ENCODE assay signal across 9 mouse cellular contexts in the genomic region with DNA sequence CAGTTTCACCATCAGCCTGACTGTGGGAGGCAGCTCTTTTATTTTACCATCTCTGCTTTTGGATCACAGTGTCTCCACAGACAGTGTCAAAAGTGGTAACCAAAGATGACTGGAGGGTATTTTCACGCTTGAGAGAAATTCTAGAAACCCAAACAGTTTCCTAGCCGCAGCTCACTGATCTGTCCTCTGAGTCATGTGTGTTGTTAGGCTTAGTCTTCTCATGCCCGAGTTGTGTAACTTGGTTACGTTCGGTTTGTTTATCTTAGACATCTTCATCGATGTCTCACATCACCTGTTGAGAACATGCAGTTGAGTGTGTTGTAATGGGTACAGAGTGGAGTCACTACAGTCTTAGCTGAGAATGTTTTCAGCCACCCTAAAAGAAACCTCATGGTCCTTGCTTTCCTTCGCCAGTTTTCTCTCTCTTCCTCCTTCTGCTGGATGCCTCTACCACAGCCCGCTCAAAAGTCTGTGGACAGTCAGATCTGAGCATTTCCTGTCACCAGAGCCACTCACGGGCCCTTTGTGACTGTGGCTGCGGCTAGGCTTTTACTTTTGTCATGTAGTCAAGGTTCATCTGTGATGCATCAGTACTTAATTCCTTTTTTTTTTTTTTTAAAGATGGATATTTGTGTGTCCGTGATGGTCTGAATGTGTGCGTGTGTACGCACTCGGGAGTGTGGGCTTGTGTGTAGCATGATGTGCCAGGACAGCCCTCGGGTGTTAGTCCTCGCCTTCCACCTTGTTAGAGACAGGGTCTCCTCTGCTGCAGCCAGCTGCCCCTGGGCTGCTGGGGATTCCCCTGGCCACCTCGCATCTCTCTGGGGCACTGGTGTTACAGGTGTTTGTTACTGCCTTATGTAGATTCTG. TPM values are rescaled to one million over a fixed set of nuclear protein-coding genes. Genes with fewer than 3 reads are reported as not detected.
DNase-seq lines count a peak whose midpoint lies in the region; ATAC-seq and TF ChIP-seq lines count a peak whose summit lies in the region.
"Had no signal": no experiment of that assay in that cellular context is flagged by ENCODE, and none has a peak within 500 bp of the region (broad histone marks: within the 10 kb centered on the region; RNA-seq: fewer than 3 reads in every experiment).

No protein-coding gene starts in this region.

- DNase-seq in kidney, postnatal 4 days, result no peak
- peak; percentile 31 for DNase-seq in adipocyte (ENCODE audit: low spot score)
- peak; percentile 48 for DNase-seq in lung, postnatal 0 days (ENCODE audit: low spot score)
- no peak for DNase-seq in stomach, postnatal 0 days (ENCODE audit: low spot score)
- DNase-seq in layer of hippocampus, postnatal 25 days (ENCODE audit: extremely low spot score in 1 of 2, low spot score in 1 of 2), result no peak
- no peak for DNase-seq in layer of hippocampus, adult 9-10 months (ENCODE audit: low spot score)
- DNase-seq in adrenal gland, adult 8-10 months, result no peak

- H3K4me3 ChIP-seq in kidney, embryonic 15.5 days (replicated peaks), result no peak overlapping the region
- no peak overlapping the region for H3K4me3 ChIP-seq in lung, postnatal 0 days (ENCODE audit: low read depth, low read length)
- no peak overlapping the region for H3K4me3 ChIP-seq in stomach, postnatal 0 days (ENCODE audit: low read depth, low read length)
- H3K4me3 ChIP-seq: embryonic facial prominence, embryonic 12.5 days had no signal

- 0 out of 2 replicates have a peak, but pooled peaks have one; percentile 37 for TF ChIP-seq EP300 in lung, postnatal 0 days (IDR thresholded peaks at IDR 0.05)
- TF ChIP-seq EP300 in stomach, postnatal 0 days (optimal IDR thresholded peaks at IDR 0.05), result no peak

- peaks cover 36% of the 10 kb centered on the region for H3K4me1 ChIP-seq in kidney, embryonic 15.5 days
- H3K4me1 ChIP-seq in lung, postnatal 0 days (ENCODE audit: insufficient read depth, low read depth, low read length), result peaks cover 13% of the 10 kb centered on the region; the same call in 1 of the 2 replicates
- H3K4me1 ChIP-seq in stomach, postnatal 0 days (replicated peaks; ENCODE audit: control insufficient read depth, insufficient read depth), result no peaks in the 10 kb centered on the region

- H3K4me2 ChIP-seq in kidney, embryonic 15.5 days, result peak overlapping the region; percentile 5; the same call in 1 of the 2 replicates
- H3K4me2 ChIP-seq in lung, postnatal 0 days (replicated peaks; ENCODE audit: low read depth, low read length), result peak overlapping the region; percentile 3; the same call in 1 of the 2 replicates
- no peak overlapping the region for H3K4me2 ChIP-seq in stomach, postnatal 0 days (replicated peaks; ENCODE audit: low read depth)
- H3K4me2 ChIP-seq: embryonic facial prominence, embryonic 12.5 days had no signal

- WGBS in kidney, embryonic 15.5 days, result 73% methylated on average over 17 of the region's 17 CpGs
- 61% methylated on average over 17 of the region's 17 CpGs for WGBS in lung, postnatal 0 days
- 66% methylated on average over 17 of the region's 17 CpGs for WGBS in stomach, postnatal 0 days

- H3K27me3 ChIP-seq in kidney, embryonic 15.5 days, result no peaks in the 10 kb centered on the region
- H3K27me3 ChIP-seq in lung, postnatal 0 days (replicated peaks; ENCODE audit: insufficient read depth, low read length), result no peaks in the 10 kb centered on the region
- H3K27me3 ChIP-seq in stomach, postnatal 0 days (ENCODE audit: control insufficient read depth, insufficient read depth, low read length), result no peaks in the 10 kb centered on the region
- H3K27me3 ChIP-seq: embryonic facial prominence, embryonic 12.5 days had no signal

- peak overlapping the region; percentile 43; the same call in 1 of the 2 replicates for H3K27ac ChIP-seq in kidney, embryonic 15.5 days
- peak overlapping the region; percentile 47; the same call in 1 of the 2 replicates for H3K27ac ChIP-seq in lung, postnatal 0 days (ENCODE audit: low read length)
- H3K27ac ChIP-seq in stomach, postnatal 0 days (replicated peaks), result 0 out of 2 replicates have a peak overlapping the region, but pooled peaks have one; percentile 2
- H3K27ac ChIP-seq: embryonic facial prominence, embryonic 12.5 days had no signal

- H3K9me3 ChIP-seq in kidney, embryonic 15.5 days (replicated peaks), result no peaks in the 10 kb centered on the region
- H3K9me3 ChIP-seq in lung, postnatal 0 days (ENCODE audit: low read length), result no peaks in the 10 kb centered on the region
- H3K9me3 ChIP-seq in stomach, postnatal 0 days (ENCODE audit: control insufficient read depth, low read length), result no peaks in the 10 kb centered on the region
- H3K9me3 ChIP-seq: embryonic facial prominence, embryonic 12.5 days had no signal

- H3K36me3 ChIP-seq in kidney, embryonic 15.5 days, result peaks cover 17% of the 10 kb centered on the region
- peaks cover 5% of the 10 kb centered on the region; the same call in 1 of the 2 replicates for H3K36me3 ChIP-seq in lung, postnatal 0 days (ENCODE audit: insufficient read depth, low read length)
- H3K36me3 ChIP-seq in stomach, postnatal 0 days (ENCODE audit: control insufficient read depth, insufficient read depth, low read length), result no peaks in the 10 kb centered on the region

- TF ChIP-seq CTCF in lung, postnatal 0 days (IDR thresholded peaks at IDR 0.05), result no peak
- TF ChIP-seq CTCF in stomach, postnatal 0 days (IDR thresholded peaks at IDR 0.05; ENCODE audit: low read depth), result no peak

- H3K9ac ChIP-seq in kidney, embryonic 15.5 days, result no peak overlapping the region
- no peak overlapping the region for H3K9ac ChIP-seq in lung, postnatal 0 days (replicated peaks; ENCODE audit: low read depth)
- H3K9ac ChIP-seq in stomach, postnatal 0 days (ENCODE audit: low read length), result no peak overlapping the region
- H3K9ac ChIP-seq: embryonic facial prominence, embryonic 12.5 days had no signal

- no peak for ATAC-seq in kidney, embryonic 15.5 days (replicated peaks; ENCODE audit: low FRiP score)
- ATAC-seq in lung, postnatal 0 days, result no peak
- ATAC-seq in stomach, postnatal 0 days (ENCODE audit: low FRiP score, low TSS enrichment), result no peak

RNA-seq across cellular contexts. Expression of a gene that starts 3.5 kb away (rescaled TPM):
- polyA plus RNA-seq in kidney, embryonic 15.5 days (2015; fragmentation: Nextera tagmentation; extraction: Ambion mirVana), result 24.1 and 25.8 TPM in 2 replicates
- 26.3 and 28.0 TPM in 2 replicates for polyA plus RNA-seq in lung, postnatal 0 days (2015; fragmentation: Nextera tagmentation; extraction: Ambion mirVana)
- polyA plus RNA-seq in stomach, postnatal 0 days (2015; fragmentation: Nextera tagmentation; extraction: Ambion mirVana), result 13.8 and 14.3 TPM in 2 replicates
- total RNA-seq in layer of hippocampus, postnatal 25 days (2021), result 10 to 100 TPM; 51.8 to 60.4 TPM
- total RNA-seq in adrenal gland, adult 8-10 months (2022), result 100 to 1,000 TPM in 3 of 4 experiments, 10 to 100 TPM in 1; 91.7 to 118 (median 106) TPM

RNA-seq across cellular contexts. Expression of a gene that starts 48.1 kb away (rescaled TPM):
- polyA plus RNA-seq in kidney, embryonic 15.5 days (2015; fragmentation: Nextera tagmentation; extraction: Ambion mirVana), result 7.9 and 9.1 TPM in 2 replicates
- 5.7 and 6.9 TPM in 2 replicates for polyA plus RNA-seq in lung, postnatal 0 days (2015; fragmentation: Nextera tagmentation; extraction: Ambion mirVana)
- polyA plus RNA-seq in stomach, postnatal 0 days (2015; fragmentation: Nextera tagmentation; extraction: Ambion mirVana), result 18.4 and 23.3 TPM in 2 replicates
- total RNA-seq in layer of hippocampus, postnatal 25 days (2021), result 1 to 10 TPM; 2.4 TPM
- total RNA-seq in adrenal gland, adult 8-10 months (2022), result 10 to 100 TPM; 18.4 to 53.4 (median 36.3) TPM

RNA-seq across cellular contexts. Expression of a gene that starts 57.0 kb away (rescaled TPM):
- polyA plus RNA-seq in kidney, embryonic 15.5 days (2015; fragmentation: Nextera tagmentation; extraction: Ambion mirVana), result 15.6 and 15.8 TPM in 2 replicates
- polyA plus RNA-seq in lung, postnatal 0 days (2015; fragmentation: Nextera tagmentation; extraction: Ambion mirVana), result 7.5 and 8.4 TPM in 2 replicates
- 16.7 TPM in 2 replicates for polyA plus RNA-seq in stomach, postnatal 0 days (2015; fragmentation: Nextera tagmentation; extraction: Ambion mirVana)
- 10 to 100 TPM; 61.3 to 72.8 TPM for total RNA-seq in layer of hippocampus, postnatal 25 days (2021)
- 10 to 100 TPM; 29.5 to 40.9 (median 32.2) TPM for total RNA-seq in adrenal gland, adult 8-10 months (2022)

Comparison
In these comparisons a context has a peak if more than half of its experiments do, and no peak if none do; other contexts are left out.
1. DNase-seq: peak in adipocyte (single experiment) and lung, postnatal 0 days (single experiment); none in kidney, postnatal 4 days (0 of 2), stomach, postnatal 0 days (single experiment), layer of hippocampus, postnatal 25 days (0 of 2), layer of hippocampus, adult 9-10 months (single experiment) and adrenal gland, adult 8-10 months (single experiment).
2. Peak in every context shown above with its lines, with median percentiles within 50 percentile points of each other: H3K27ac ChIP-seq.